Mouse (Mus musculus) neural tube, embryonic 15.5 days (tissue): ENCODE results near the gene Dnttip2. TPM values are rescaled to one million over a fixed set of nuclear protein-coding genes. Genes with fewer than 3 reads are reported as not detected.

Experiments used
- microRNA counts: library from miRNA; unstranded; fragments of <30 nt; microRNA quantifications from one replicate; lab custom pipeline; 2016
- microRNA-seq: library from miRNA; unstranded; fragments of <30 nt; microRNA quantifications from one replicate; pipeline ENCODE4, GENCODE M21; 2017
- polyA plus RNA-seq: library from polyadenylated mRNA; unstranded; fragments of >200 nt; fragmentation: Nextera tagmentation; extraction: Ambion mirVana; gene quantifications from 2 replicates; pipeline ENCODE4 v1.2.1, GENCODE M21; 2015

The Dnttip2 gene
- polyA plus RNA-seq, 1 experiment from 2014 or later: 42.3 TPM

MicroRNA genes within 50 kb of the gene (microRNA counts, 519-probe panel; counts per million panel counts)
- microRNA mmu-miR-760 (lab: Ali Mortazavi, UCI): 1,716 counts per million, percentile 27 among the panel's probes with 10 or more counts

Small RNA genes within 50 kb of the gene (microRNA-seq; reads per million reads assigned to microRNA genes)
- gene Gm22903 (not detected), gene Mir760 (227 reads per million, percentile 65 among the genes with 10 or more reads in this experiment)

Other genes with a start within 250 kb of the Dnttip2 start
- gene Abca4, start 229.9 kb upstream of the Dnttip2 start, polyA plus RNA-seq: 0.97 and 1.0 TPM in 2 replicates
- gene Gclm, start 28.8 kb upstream of the Dnttip2 start, polyA plus RNA-seq: 50.0 and 52.7 TPM in 2 replicates
- 5.5 and 7.4 TPM in 2 replicates for gene Bcar3, start 19.7 kb downstream of the Dnttip2 start, polyA plus RNA-seq